Mouse (Mus musculus) heart, embryonic 12.5 days (tissue): ENCODE measurements at regions not wholly inside any gene's neighbourhood (a gene's known extent, or its start where the extent isn't known, plus 50 kb on each side); places are given as distances from the start of the nearest gene placed in this dataset.

Source experiments
- ATAC-seq: fragments of 200-750 bp; cut with Nextera tagmentation; 2 replicates; pipeline ENCODE4 v1.8.0; 2017; ENCODE audit warnings: moderate TSS enrichment, moderate library complexity; ENCODE audit not compliant: insufficient number of reproducible peaks, low FRiP score
- H3K27ac ChIP-seq: fragments of 300-500 bp; sonication (generic); 2 replicates; pipeline ENCODE4 v1.5.1; 2016; ENCODE audit warnings: mild to moderate bottlenecking, moderate library complexity; ENCODE audit not compliant: poor library complexity, severe bottlenecking
- H3K27me3 ChIP-seq: fragments of 300-500 bp; sonication (generic); replicated peaks from 2 replicates; pipeline ENCODE4 v1.6.1; 2016; ENCODE audit warnings: mild to moderate bottlenecking, moderate library complexity
- H3K36me3 ChIP-seq: fragments of 300-500 bp; sonication (generic); 2 replicates; pipeline ENCODE4 v1.6.1; 2016; ENCODE audit warnings: mild to moderate bottlenecking, moderate library complexity
- H3K4me1 ChIP-seq: fragments of 300-500 bp; sonication (generic); replicated peaks from 2 replicates; pipeline ENCODE4 v1.6.1; 2016; ENCODE audit warnings: mild to moderate bottlenecking
- H3K4me2 ChIP-seq: fragments of 300-500 bp; sonication (generic); 2 replicates; pipeline ENCODE4 v1.6.1; 2016; ENCODE audit warnings: mild to moderate bottlenecking, moderate library complexity
- H3K4me3 ChIP-seq: fragments of 300-500 bp; sonication (generic); 2 replicates; pipeline ENCODE4 v1.5.1; 2016; ENCODE audit warnings: mild to moderate bottlenecking
- H3K9ac ChIP-seq: fragments of 300-500 bp; sonication (generic); 2 replicates; pipeline ENCODE4 v1.6.1; 2016; ENCODE audit warnings: mild to moderate bottlenecking, moderate library complexity
- H3K9me3 ChIP-seq: fragments of 300-500 bp; sonication (generic); replicated peaks from 2 replicates; pipeline ENCODE4 v1.6.1; 2016; ENCODE audit warnings: mild to moderate bottlenecking, moderate library complexity
- WGBS: fragments of 180-500 bp; shearing (Covaris S2); methylation state at CpG from one replicate; pipeline ENCODE4 v1.1.7; 2016; 5-methylcytosine and 5-hydroxymethylcytosine counted together

- Histone ChIP-seq H3K9ac (no peak overlapping the region), H3K27ac (no peak overlapping the region), H3K27me3 (no peaks in the 10 kb centered on the region), H3K4me2 (no peak overlapping the region), H3K36me3 (no peaks in the 10 kb centered on the region), H3K4me1 (no peaks in the 10 kb centered on the region), H3K9me3 (no peaks in the 10 kb centered on the region), H3K4me3 (no peak overlapping the region)
- 65% methylated on average over 3 of the region's 3 CpGs for WGBS
- ATAC-seq: no peak
Measured at GRCm38 (mm10) chr3:125289355-125289933, 114.4 kb upstream of the Ndst4 start.

GRCm38 (mm10) chr3:125306675-125307074 is 97.2 kb upstream of the Ndst4 start:
- no peak overlapping the region for H3K9ac ChIP-seq
- 51% methylated on average over 1 of the region's 1 CpGs for WGBS
- no peaks in the 10 kb centered on the region for H3K9me3 ChIP-seq
- H3K4me3 ChIP-seq: no peak overlapping the region
- no peak for ATAC-seq
- no peak overlapping the region for H3K4me2 ChIP-seq
- H3K27ac ChIP-seq: no peak overlapping the region
- no peaks in the 10 kb centered on the region for H3K4me1 ChIP-seq
- no peaks in the 10 kb centered on the region for H3K36me3 ChIP-seq
- H3K27me3 ChIP-seq: no peaks in the 10 kb centered on the region

- Histone ChIP-seq H3K27me3 (no peaks in the 10 kb centered on the region), H3K27ac (no peak overlapping the region), H3K4me1 (no peaks in the 10 kb centered on the region), H3K4me3 (no peak overlapping the region), H3K36me3 (no peaks in the 10 kb centered on the region), H3K9ac (no peak overlapping the region), H3K9me3 (no peaks in the 10 kb centered on the region), H3K4me2 (no peak overlapping the region)
- no peak for ATAC-seq
Measured at GRCm38 (mm10) chr3:125327079-125327478, 76.8 kb upstream of the Ndst4 start.

GRCm38 (mm10) chr3:125337423-125337822 is 66.5 kb upstream of the Ndst4 start:
- Histone ChIP-seq H3K4me3 (no peak overlapping the region), H3K27ac (no peak overlapping the region), H3K36me3 (no peaks in the 10 kb centered on the region), H3K9me3 (no peaks in the 10 kb centered on the region), H3K9ac (no peak overlapping the region), H3K4me1 (0 out of 2 replicates have a peak, but pooled peaks cover 2% of the 10 kb centered on the region), H3K27me3 (no peaks in the 10 kb centered on the region), H3K4me2 (no peak overlapping the region)
- ATAC-seq: no peak
- WGBS: 74% methylated on average over 3 of the region's 3 CpGs

GRCm38 (mm10) chr3:125338178-125338692 is 65.6 kb upstream of the Ndst4 start:
- Histone ChIP-seq H3K9me3 (no peaks in the 10 kb centered on the region), H3K27me3 (no peaks in the 10 kb centered on the region), H3K4me1 (0 out of 2 replicates have a peak, but pooled peaks cover 2% of the 10 kb centered on the region), H3K4me3 (no peak overlapping the region), H3K4me2 (no peak overlapping the region), H3K36me3 (no peaks in the 10 kb centered on the region), H3K27ac (no peak overlapping the region), H3K9ac (no peak overlapping the region)
- WGBS: 33% methylated on average over 6 of the region's 6 CpGs
- ATAC-seq: no peak
